Mouse (Mus musculus) layer of hippocampus, adult 9-11 months (tissue): ENCODE results near the gene Unc93a.
"Not testable (repeated sequence)": the region's sequence is repeated elsewhere in the genome, so short reads cannot be mapped to it uniquely, and the experiment has no call there.

Experiments used
- DNase-seq: peaks from one replicate; pipeline ENCODE4 v3.0.0; 2022

The Unc93a gene

DNA sequence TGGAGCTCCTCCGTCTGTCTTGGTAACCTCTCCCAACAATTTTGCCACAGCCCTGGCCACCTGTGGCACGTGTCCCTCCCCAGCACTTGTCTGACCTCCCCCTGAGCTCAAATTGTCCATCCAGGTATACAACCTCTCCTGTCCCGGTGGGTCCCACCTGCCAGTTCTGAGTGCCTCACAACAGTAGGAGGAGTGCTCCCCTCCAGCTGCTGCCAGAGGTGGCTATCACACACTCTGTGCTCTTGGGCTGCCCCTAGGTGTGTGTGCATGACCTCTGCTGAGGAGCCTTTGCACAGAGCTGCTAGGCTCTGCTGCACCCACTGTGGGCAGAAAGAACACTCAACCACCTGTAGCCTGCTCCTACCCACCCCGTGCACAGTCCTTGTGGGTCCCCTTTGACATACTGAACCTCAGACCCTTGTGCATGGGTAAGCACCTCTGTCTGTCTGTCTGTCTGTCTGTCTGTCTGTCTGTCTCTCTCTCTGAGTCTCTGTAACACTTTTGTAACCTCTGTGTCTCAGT lies 63.7 kb downstream of the Unc93a start:
- not testable (repeated sequence) for DNase-seq

DNA sequence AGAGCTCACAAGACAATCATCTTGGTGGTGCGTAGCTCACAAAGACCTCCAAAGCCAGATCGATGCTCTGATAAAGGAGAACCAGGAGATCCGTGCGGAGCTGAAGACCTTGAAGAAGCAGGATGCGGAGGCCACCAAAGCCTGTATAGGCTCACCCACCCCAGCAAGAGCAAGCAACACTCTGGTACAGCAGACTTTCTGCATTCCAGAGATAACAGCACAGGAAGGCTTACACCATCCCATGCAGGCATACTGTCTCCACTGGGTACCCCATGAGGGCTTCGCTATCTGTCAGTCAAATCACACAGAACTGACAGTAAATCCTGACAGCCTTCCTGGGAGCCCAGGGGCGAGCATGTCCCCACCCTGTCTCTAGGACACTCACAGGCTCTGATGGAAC lies 68.7 kb downstream of the Unc93a start:
- DNase-seq, result not testable (repeated sequence)

DNA sequence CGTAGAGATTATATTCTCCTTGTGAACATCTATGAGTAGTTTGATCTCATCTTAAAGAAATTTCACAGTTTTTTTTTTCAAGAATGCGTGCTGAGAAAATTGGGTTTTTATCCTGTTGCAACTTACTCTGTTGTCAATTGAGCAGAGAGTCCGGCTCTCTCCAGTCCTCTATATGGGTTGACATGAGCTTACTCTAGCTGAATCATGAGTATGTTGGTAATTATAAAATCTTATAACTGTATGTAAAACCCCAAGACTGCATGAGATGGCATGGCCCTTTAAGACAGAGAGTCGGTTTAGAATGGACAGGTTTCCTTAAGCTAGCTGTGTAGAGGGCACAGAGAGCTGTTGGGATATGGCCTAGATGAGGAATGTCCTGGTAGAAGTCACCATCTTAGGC lies 70.8 kb downstream of the Unc93a start, which contains the start of gene Tcp10b:
TSS of gene Tcp10b (plus strand) at position 301 of the 400 bp plus-strand sequence.
- not testable (repeated sequence) for DNase-seq
